Mouse (Mus musculus) thymus, adult 2 months (tissue): ENCODE data around the gene Haghl.

Experiments used
- CTCF ChIP-seq: fragments of 200-500 bp; IDR thresholded peaks from 2 replicates; pipeline ENCODE4 v1.5.1; 2012; ENCODE audit warnings: mild to moderate bottlenecking, control low read depth, low read length, moderate library complexity, borderline replicate concordance; ENCODE audit not compliant: control insufficient read depth, poor library complexity, insufficient read depth; ENCODE audit errors: extremely low read depth
- POLR2A ChIP-seq: fragments of 200-500 bp; IDR thresholded peaks from 2 replicates; pipeline ENCODE4 v1.6.1; 2012; ENCODE audit warnings: mild to moderate bottlenecking, low read length, control low read depth, moderate library complexity; ENCODE audit not compliant: control insufficient read depth, poor library complexity, insufficient read depth; ENCODE audit errors: extremely low read depth

- TF ChIP-seq CTCF (no peak), POLR2A (no peak)
Measured at GRCm38 (mm10) chr17:25825984-25826570, 40.6 kb upstream of the Haghl start.
